Mouse (Mus musculus): ENCODE data around the gene Apc2.

Gene Apc2

GRCm38 (mm10) chr10:80253551-80253950, 42.2 kb upstream of the Apc2 start:
- Histone ChIP-seq H3K9me3 (ENCODE audit: low read length) (no peaks in the 10 kb centered on the region), H3K36me3 (ENCODE audit: insufficient read depth, low read length) (peaks cover 76% of the 10 kb centered on the region)

GRCm38 (mm10) chr10:80254331-80255297, 41.2 kb upstream of the Apc2 start:
- Histone ChIP-seq H3K4me1 (replicated peaks; ENCODE audit: low read depth, low read length) (peaks cover 89% of the 10 kb centered on the region), H3K36me3 (ENCODE audit: insufficient read depth, low read length) (peaks cover 87% of the 10 kb centered on the region), H3K4me3 (replicated peaks; ENCODE audit: low read length) (0 out of 2 replicates have a peak overlapping the region, but pooled peaks have one; percentile 4), H3K9me3 (ENCODE audit: low read length) (no peaks in the 10 kb centered on the region), H3K27me3 (ENCODE audit: insufficient read depth, low read length) (peaks cover 6% of the 10 kb centered on the region)
- no peak for TF ChIP-seq POU5F1 (IDR thresholded peaks at IDR 0.05; ENCODE audit: borderline replicate concordance, low read length)
- no peak for TF ChIP-seq NANOG (IDR thresholded peaks at IDR 0.05; ENCODE audit: borderline replicate concordance, low read length)
- TF ChIP-seq CTCF (conservative IDR thresholded peaks at IDR 0.05; ENCODE audit: low read length) = no peak

More at GRCm38 (mm10) chr10:80253551-80253950, 42.2 kb upstream of the Apc2 start:
- TF ChIP-seq CTCF (conservative IDR thresholded peaks at IDR 0.05; ENCODE audit: low read length) (no peak), POU5F1 (IDR thresholded peaks at IDR 0.05; ENCODE audit: borderline replicate concordance, low read length) (no peak), NANOG (IDR thresholded peaks at IDR 0.05; ENCODE audit: borderline replicate concordance, low read length) (no peak)
- no peaks in the 10 kb centered on the region for H3K27me3 ChIP-seq (ENCODE audit: insufficient read depth, low read length)
- peaks cover 80% of the 10 kb centered on the region for H3K4me1 ChIP-seq (replicated peaks; ENCODE audit: low read depth, low read length)
- no peak overlapping the region for H3K4me3 ChIP-seq (replicated peaks; ENCODE audit: low read length)

- peaks cover 87% of the 10 kb centered on the region for H3K4me1 ChIP-seq (replicated peaks; ENCODE audit: low read depth, low read length)
- peaks cover 17% of the 10 kb centered on the region for H3K27me3 ChIP-seq (ENCODE audit: insufficient read depth, low read length)
- H3K9me3 ChIP-seq (ENCODE audit: low read length) = no peaks in the 10 kb centered on the region
- H3K4me3 ChIP-seq (replicated peaks; ENCODE audit: low read length) = no peak overlapping the region
- TF ChIP-seq CTCF (conservative IDR thresholded peaks at IDR 0.05; ENCODE audit: low read length) = no peak
- TF ChIP-seq NANOG (IDR thresholded peaks at IDR 0.05; ENCODE audit: borderline replicate concordance, low read length) = no peak
- TF ChIP-seq POU5F1 (IDR thresholded peaks at IDR 0.05; ENCODE audit: borderline replicate concordance, low read length) = no peak
- peaks cover 85% of the 10 kb centered on the region for H3K36me3 ChIP-seq (ENCODE audit: insufficient read depth, low read length)
Observed at GRCm38 (mm10) chr10:80255881-80256535, 39.8 kb upstream of the Apc2 start.

DNA sequence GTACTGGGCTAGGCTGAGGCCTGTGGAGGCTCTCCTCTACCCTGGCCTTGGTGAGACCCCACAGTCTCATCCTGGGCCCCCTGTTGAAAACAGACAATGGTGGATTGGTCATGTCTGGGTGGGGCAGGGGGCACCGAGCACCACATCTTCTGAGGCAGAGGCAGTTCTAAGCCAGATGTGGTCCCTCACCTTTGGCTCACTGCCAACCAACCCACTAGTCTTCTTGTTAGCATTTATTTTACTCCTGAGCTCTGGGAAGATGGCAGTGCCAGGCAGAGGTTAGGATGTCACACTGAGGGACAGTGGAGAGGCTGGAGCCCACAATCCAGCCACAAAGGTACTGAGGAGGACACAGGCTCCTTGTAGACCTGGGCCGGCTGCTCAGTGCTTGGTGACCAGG, 37.8 kb upstream of the Apc2 start:
- H3K9me3 ChIP-seq (ENCODE audit: low read length) = no peaks in the 10 kb centered on the region
- peaks cover 17% of the 10 kb centered on the region for H3K27me3 ChIP-seq (ENCODE audit: insufficient read depth, low read length)
- no peak for TF ChIP-seq POU5F1 (IDR thresholded peaks at IDR 0.05; ENCODE audit: borderline replicate concordance, low read length)
- no peak for TF ChIP-seq NANOG (IDR thresholded peaks at IDR 0.05; ENCODE audit: borderline replicate concordance, low read length)
- no peak for TF ChIP-seq CTCF (conservative IDR thresholded peaks at IDR 0.05; ENCODE audit: low read length)
- no peak overlapping the region for H3K4me3 ChIP-seq (replicated peaks; ENCODE audit: low read length)
- H3K4me1 ChIP-seq (replicated peaks; ENCODE audit: low read depth, low read length) = peaks cover 80% of the 10 kb centered on the region
- H3K36me3 ChIP-seq (ENCODE audit: insufficient read depth, low read length) = peaks cover 66% of the 10 kb centered on the region

GRCm38 (mm10) chr10:80258752-80259462, 36.9 kb upstream of the Apc2 start:
- Histone ChIP-seq H3K27me3 (ENCODE audit: insufficient read depth, low read length) (peaks cover 17% of the 10 kb centered on the region), H3K4me1 (replicated peaks; ENCODE audit: low read depth, low read length) (peaks cover 77% of the 10 kb centered on the region), H3K36me3 (ENCODE audit: insufficient read depth, low read length) (peaks cover 56% of the 10 kb centered on the region), H3K4me3 (replicated peaks; ENCODE audit: low read length) (no peak overlapping the region), H3K9me3 (ENCODE audit: low read length) (no peaks in the 10 kb centered on the region)
- TF ChIP-seq NANOG (IDR thresholded peaks at IDR 0.05; ENCODE audit: borderline replicate concordance, low read length) (no peak), CTCF (conservative IDR thresholded peaks at IDR 0.05; ENCODE audit: low read length) (no peak), POU5F1 (IDR thresholded peaks at IDR 0.05; ENCODE audit: borderline replicate concordance, low read length) (no peak)

- peak overlapping the region; percentile 80 for H3K4me3 ChIP-seq (replicated peaks; ENCODE audit: low read length)
- peaks cover 51% of the 10 kb centered on the region for H3K36me3 ChIP-seq (ENCODE audit: insufficient read depth, low read length)
- no peak for TF ChIP-seq NANOG (IDR thresholded peaks at IDR 0.05; ENCODE audit: borderline replicate concordance, low read length)
- no peak for TF ChIP-seq POU5F1 (IDR thresholded peaks at IDR 0.05; ENCODE audit: borderline replicate concordance, low read length)
- TF ChIP-seq CTCF (conservative IDR thresholded peaks at IDR 0.05; ENCODE audit: low read length) = no peak
- peaks cover 77% of the 10 kb centered on the region for H3K4me1 ChIP-seq (replicated peaks; ENCODE audit: low read depth, low read length)
- peaks cover 17% of the 10 kb centered on the region for H3K27me3 ChIP-seq (ENCODE audit: insufficient read depth, low read length)
- no peaks in the 10 kb centered on the region for H3K9me3 ChIP-seq (ENCODE audit: low read length)
Observed at GRCm38 (mm10) chr10:80259463-80259805, 36.3 kb upstream of the Apc2 start.

- H3K9me3 ChIP-seq (ENCODE audit: low read length) = no peaks in the 10 kb centered on the region
- peak overlapping the region; percentile 80 for H3K4me3 ChIP-seq (replicated peaks; ENCODE audit: low read length)
- H3K4me1 ChIP-seq (replicated peaks; ENCODE audit: low read depth, low read length) = peaks cover 71% of the 10 kb centered on the region
- TF ChIP-seq POU5F1 (IDR thresholded peaks at IDR 0.05; ENCODE audit: borderline replicate concordance, low read length) = no peak
- no peak for TF ChIP-seq NANOG (IDR thresholded peaks at IDR 0.05; ENCODE audit: borderline replicate concordance, low read length)
- TF ChIP-seq CTCF (conservative IDR thresholded peaks at IDR 0.05; ENCODE audit: low read length) = no peak
- H3K36me3 ChIP-seq (ENCODE audit: insufficient read depth, low read length) = peaks cover 45% of the 10 kb centered on the region
- H3K27me3 ChIP-seq (ENCODE audit: insufficient read depth, low read length) = peaks cover 17% of the 10 kb centered on the region
Observed at GRCm38 (mm10) chr10:80259861-80260641, 35.7 kb upstream of the Apc2 start.

Measured in E14TG2a.4 (cell line).